Mouse (Mus musculus) MEL (cell line): ENCODE measurements around the gene Col8a2.

Experiments
- CTCF ChIP-seq, 3 experiments: IDR thresholded peaks in 2 of 3; conservative IDR thresholded peaks in 1 of 3; 2 replicates each; pipeline ENCODE4 v1.5.1; 2011 to 2012; ENCODE audit warnings: low read length in 3 of 3, low read depth in 2 of 3, mild to moderate bottlenecking in 2 of 3, improper control_type of control experiment in 1 of 3, inconsistent platforms in 1 of 3, mixed read lengths in 1 of 3, moderate library complexity in 1 of 3; ENCODE audit not compliant: control insufficient read depth in 1 of 3, insufficient read depth in 1 of 3, poor library complexity in 1 of 3, severe bottlenecking in 1 of 3
- ELF1 ChIP-seq: IDR thresholded peaks from 2 replicates; pipeline ENCODE4 v1.6.1; 2014; ENCODE audit warnings: low read depth, mild to moderate bottlenecking, inconsistent platforms, low read length, improper control_type of control experiment, moderate library complexity
- EP300 ChIP-seq, 2 experiments: IDR thresholded peaks; 2 replicates each; pipeline ENCODE4 v1.6.1; 2011; ENCODE audit warnings: improper control_type of control experiment in 2 of 2, low read length in 2 of 2, low read depth in 1 of 2, mild to moderate bottlenecking in 1 of 2
- ETS1 ChIP-seq: IDR thresholded peaks from 2 replicates; pipeline ENCODE4 v1.6.1; 2012; ENCODE audit warnings: low read depth, mild to moderate bottlenecking, inconsistent platforms, low read length, improper control_type of control experiment, moderate library complexity
- GATA1 ChIP-seq: IDR thresholded peaks from 2 replicates; pipeline ENCODE4 v1.6.1; 2011; ENCODE audit warnings: low read depth, low read length, improper control_type of control experiment
- MYC ChIP-seq: IDR thresholded peaks from 2 replicates; pipeline ENCODE4 v1.6.1; 2011; ENCODE audit warnings: low read depth, mild to moderate bottlenecking, low read length, improper control_type of control experiment, moderate library complexity
- POLR2A ChIP-seq, 2 experiments: IDR thresholded peaks; 2 replicates each; pipeline ENCODE4 v1.6.1; 2011 to 2012; ENCODE audit warnings: low read length in 2 of 2, mild to moderate bottlenecking in 2 of 2, control low read depth in 1 of 2, improper control_type of control experiment in 1 of 2, low read depth in 1 of 2, moderate library complexity in 1 of 2; ENCODE audit not compliant: control insufficient read depth in 1 of 2, insufficient read depth in 1 of 2, poor library complexity in 1 of 2
- TAL1 ChIP-seq: IDR thresholded peaks from 2 replicates; pipeline ENCODE4 v1.6.1; 2012; ENCODE audit warnings: mild to moderate bottlenecking, inconsistent platforms, low read length, moderate library complexity, mixed read lengths
- TCF12 ChIP-seq: IDR thresholded peaks from 2 replicates; pipeline ENCODE4 v1.6.1; 2014; ENCODE audit warnings: low read depth, mild to moderate bottlenecking, inconsistent platforms, low read length, improper control_type of control experiment, moderate library complexity
- ZNF384 ChIP-seq: IDR thresholded peaks from 2 replicates; pipeline ENCODE4 v1.6.1; 2012; ENCODE audit warnings: low read depth, mild to moderate bottlenecking, inconsistent platforms, low read length, improper control_type of control experiment

GRCm38 (mm10) chr4:126311566-126312200, 25.1 kb downstream of the Col8a2 start:
- TF ChIP-seq CTCF (IDR thresholded peaks at IDR 0.05 in 2 of 3, conservative IDR thresholded peaks at IDR 0.05 in 1 of 3; ENCODE audit: control insufficient read depth in 1 of 3, insufficient read depth in 1 of 3, low read depth in 2 of 3, low read length in 3 of 3, poor library complexity in 1 of 3, severe bottlenecking in 1 of 3), result no peak
- no peak for TF ChIP-seq GATA1
- TF ChIP-seq ETS1, result no peak
- TF ChIP-seq MYC, result no peak
- no peak for TF ChIP-seq POLR2A (IDR thresholded peaks at IDR 0.05; ENCODE audit: control insufficient read depth in 1 of 2, insufficient read depth in 1 of 2, low read depth in 1 of 2, low read length in 2 of 2, poor library complexity in 1 of 2)
- no peak for TF ChIP-seq ZNF384
- TF ChIP-seq EP300 (IDR thresholded peaks at IDR 0.05; ENCODE audit: low read depth in 1 of 2, low read length in 2 of 2), result no peak
- no peak for TF ChIP-seq ELF1
- TF ChIP-seq TAL1, result no peak
- TF ChIP-seq TCF12, result no peak
